Mouse (Mus musculus) heart, adult 2 months (tissue): ENCODE data around the gene Itga9. TPM values are rescaled to one million over a fixed set of nuclear protein-coding genes. Genes with fewer than 3 reads are reported as not detected.

Source experiments
- DNase-seq, 2 experiments: peaks; one replicate each; pipeline ENCODE4 v3.0.0; 2021
- H3K27ac ChIP-seq: fragments of 200-600 bp; 2 replicates; pipeline ENCODE4 v1.8.1; 2022
- H3K27me3 ChIP-seq: fragments of 200-500 bp; 2 replicates; pipeline ENCODE4 v1.6.1; 2012; ENCODE audit warnings: mild to moderate bottlenecking, low read length, inconsistent platforms, mixed read lengths; ENCODE audit not compliant: control insufficient read depth, insufficient read depth
- H3K36me3 ChIP-seq: fragments of 200-500 bp; 2 replicates; pipeline ENCODE4 v1.6.1; 2012; ENCODE audit warnings: low read length, inconsistent platforms; ENCODE audit not compliant: control insufficient read depth, insufficient read depth
- H3K4me1 ChIP-seq: fragments of 200-500 bp; 2 replicates; pipeline ENCODE4 v1.6.1; 2011; ENCODE audit warnings: low read length; ENCODE audit not compliant: control insufficient read depth, insufficient read depth
- H3K4me3 ChIP-seq: fragments of 200-600 bp; 2 replicates; pipeline ENCODE4 v1.8.1; 2022
- H3K79me2 ChIP-seq: fragments of 200-500 bp; replicated peaks from 2 replicates; pipeline ENCODE4 v1.6.1; 2012; ENCODE audit warnings: mild to moderate bottlenecking, inconsistent platforms, low read length, moderate library complexity, mixed read lengths; ENCODE audit not compliant: control insufficient read depth, insufficient read depth
- H3K9ac ChIP-seq: fragments of 200-500 bp; 2 replicates; pipeline ENCODE4 v1.6.1; 2012; ENCODE audit warnings: low read depth, mild to moderate bottlenecking, control low read depth, inconsistent platforms, low read length, mixed read lengths
- CTCF ChIP-seq: fragments of 200-600 bp; IDR thresholded peaks from 2 replicates; pipeline ENCODE4 v1.8.1; 2022; ENCODE audit warnings: antibody characterized with exemption, mild to moderate bottlenecking, moderate library complexity
- EP300 ChIP-seq: fragments of 200-500 bp; IDR thresholded peaks from 2 replicates; pipeline ENCODE4 v1.6.1; 2011; ENCODE audit warnings: low read depth, low read length, control low read depth; ENCODE audit not compliant: insufficient read depth
- POLR2A ChIP-seq: fragments of 200-500 bp; IDR thresholded peaks from 2 replicates; pipeline ENCODE4 v1.6.1; 2011; ENCODE audit warnings: mild to moderate bottlenecking, low read depth, low read length, control low read depth; ENCODE audit not compliant: insufficient read depth
- WGBS: fragments of 180-500 bp; shearing (Covaris S2); methylation state at CpG from one replicate; pipeline ENCODE4 v1.1.7; 2018; 5-methylcytosine and 5-hydroxymethylcytosine counted together
- intact Hi-C: fragments of 180-260 bp; cut with DNase I; formaldehyde crosslinking; loops from one replicate; pipeline ENCODE4 v1.15.1; 2025
- polyA plus RNA-seq: library from polyadenylated mRNA; depleted of rRNA; stranded (reverse); fragments of >200 nt; gene quantifications from 2 replicates; pipeline ENCODE4 v1.2.3, GENCODE M21; 2012
- total RNA-seq, 2 experiments: library from RNA; stranded (reverse); gene quantifications; 2 replicates each; pipeline ENCODE4 v1.2.3; 2021

The Itga9 gene
- total and polyA plus RNA-seq, 3 experiments, result 34.8 to 41.9 (median 35.3) TPM

DNA sequence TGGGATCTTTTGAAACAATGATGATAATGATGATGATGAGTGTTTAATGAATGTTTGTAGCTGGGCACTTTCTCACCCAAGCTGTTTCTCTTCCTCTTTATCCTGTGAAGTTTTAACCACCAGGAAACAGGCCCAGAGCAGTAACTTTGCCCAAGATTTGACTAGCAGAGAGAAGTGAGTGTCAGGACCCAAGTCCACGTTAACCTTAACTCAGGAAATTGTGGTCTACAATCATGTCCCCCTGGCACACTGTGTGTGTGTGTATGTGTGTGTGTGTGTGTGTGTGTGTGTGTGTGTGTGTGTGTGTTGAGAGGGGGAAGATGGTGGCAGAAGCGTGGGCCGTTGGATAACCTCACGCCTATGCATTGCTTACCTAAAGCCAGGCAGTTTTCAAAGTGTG is 120.1 kb downstream of the Itga9 start:
- Histone ChIP-seq H3K79me2 (no peaks in the 10 kb centered on the region), H3K27ac (no peak overlapping the region; the same call in 1 of the 2 replicates), H3K9ac (no peak overlapping the region), H3K27me3 (no peaks in the 10 kb centered on the region), H3K36me3 (peaks cover 16% of the 10 kb centered on the region), H3K4me3 (no peak overlapping the region), H3K4me1 (peaks cover 15% of the 10 kb centered on the region)
- intact Hi-C loops, result no loop called here
- WGBS, result 83% methylated on average over 4 of the region's 4 CpGs
- TF ChIP-seq EP300 (no peak), CTCF (no peak)
- DNase-seq, result no peak

DNA sequence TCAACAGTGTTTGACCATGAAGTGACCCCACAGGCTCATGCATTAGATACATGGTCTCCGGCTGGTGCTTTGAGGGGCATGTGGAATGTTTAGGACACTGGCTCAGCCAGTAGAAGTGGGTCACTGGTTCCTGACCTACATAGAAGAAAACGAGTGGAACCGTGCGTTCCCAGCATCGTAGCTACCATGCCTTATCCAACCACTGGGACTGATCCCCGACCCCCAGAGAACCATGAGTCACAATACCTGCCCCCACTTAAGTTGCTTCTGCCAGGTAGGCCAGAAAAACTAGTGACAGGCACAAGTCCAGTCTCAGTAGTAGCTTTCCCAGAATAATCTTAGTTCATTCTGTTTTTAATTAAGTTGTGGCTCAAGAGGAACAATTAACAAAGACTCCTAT is 121.8 kb downstream of the Itga9 start:
- Histone ChIP-seq H3K9ac (no peak overlapping the region), H3K4me3 (no peak overlapping the region), H3K4me1 (peaks cover 26% of the 10 kb centered on the region), H3K36me3 (peaks cover 15% of the 10 kb centered on the region), H3K27me3 (no peaks in the 10 kb centered on the region), H3K27ac (no peak overlapping the region), H3K79me2 (no peaks in the 10 kb centered on the region)
- no peak for DNase-seq
- WGBS, result 72% methylated on average over 6 of the region's 6 CpGs
- intact Hi-C loops, result no loop called here
- TF ChIP-seq EP300 (no peak), POLR2A (no peak)

DNA sequence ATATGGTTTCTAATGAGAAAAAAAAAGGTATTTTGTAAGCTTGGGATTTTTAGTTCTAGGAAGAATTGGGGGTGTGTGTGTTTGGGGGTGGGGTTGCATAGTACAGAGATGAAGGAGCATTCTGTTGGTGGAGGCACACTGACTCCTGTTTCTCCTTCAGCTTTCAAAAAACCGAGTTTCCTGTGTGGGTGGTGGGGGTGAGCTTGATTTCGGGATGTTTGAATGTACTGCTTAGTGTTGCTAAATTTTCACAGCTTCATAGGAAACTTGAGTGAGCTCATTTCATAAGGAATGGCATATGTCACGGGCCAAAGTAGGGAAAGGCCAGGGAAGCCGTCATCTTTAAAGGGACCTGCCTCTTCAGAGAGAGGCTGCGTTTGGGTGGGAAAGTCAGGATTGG is 122.5 kb downstream of the Itga9 start:
- intact Hi-C loops, result no loop called here
- H3K9ac ChIP-seq, result no peak overlapping the region
- WGBS, result 59% methylated on average over 5 of the region's 5 CpGs
- H3K79me2 ChIP-seq, result no peaks in the 10 kb centered on the region
- DNase-seq, result no peak
- H3K4me3 ChIP-seq, result no peak overlapping the region
- no peak for TF ChIP-seq POLR2A
- no peak for TF ChIP-seq CTCF
- TF ChIP-seq EP300, result no peak
- no peaks in the 10 kb centered on the region for H3K27me3 ChIP-seq
- H3K27ac ChIP-seq, result 0 out of 2 replicates have a peak overlapping the region, but pooled peaks have one; percentile 7
- H3K36me3 ChIP-seq, result peaks cover 15% of the 10 kb centered on the region
- peaks cover 27% of the 10 kb centered on the region for H3K4me1 ChIP-seq

DNA sequence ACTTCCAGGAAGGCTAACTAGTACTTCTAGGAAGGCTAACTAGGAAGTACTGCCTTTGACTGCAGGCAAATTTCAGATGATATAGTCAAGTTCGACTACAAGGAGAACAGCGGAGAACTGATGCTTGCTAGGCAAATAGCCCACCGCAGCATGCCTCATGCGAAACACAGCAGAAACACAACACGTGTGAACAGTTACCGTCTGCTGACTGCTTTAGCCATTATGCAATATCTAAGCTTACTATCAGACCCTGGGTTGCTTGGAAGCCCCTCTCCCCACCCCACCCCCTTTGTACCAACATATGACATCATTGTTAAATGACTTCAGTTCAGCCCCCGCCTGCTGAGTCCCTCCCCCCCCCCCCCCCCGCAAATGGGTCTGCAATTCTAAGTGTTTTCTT is 123.7 kb downstream of the Itga9 start:
- 76% methylated on average over 8 of the region's 8 CpGs for WGBS
- peak overlapping the region; percentile 93 for H3K27ac ChIP-seq
- intact Hi-C loops, result no loop called here

DNA sequence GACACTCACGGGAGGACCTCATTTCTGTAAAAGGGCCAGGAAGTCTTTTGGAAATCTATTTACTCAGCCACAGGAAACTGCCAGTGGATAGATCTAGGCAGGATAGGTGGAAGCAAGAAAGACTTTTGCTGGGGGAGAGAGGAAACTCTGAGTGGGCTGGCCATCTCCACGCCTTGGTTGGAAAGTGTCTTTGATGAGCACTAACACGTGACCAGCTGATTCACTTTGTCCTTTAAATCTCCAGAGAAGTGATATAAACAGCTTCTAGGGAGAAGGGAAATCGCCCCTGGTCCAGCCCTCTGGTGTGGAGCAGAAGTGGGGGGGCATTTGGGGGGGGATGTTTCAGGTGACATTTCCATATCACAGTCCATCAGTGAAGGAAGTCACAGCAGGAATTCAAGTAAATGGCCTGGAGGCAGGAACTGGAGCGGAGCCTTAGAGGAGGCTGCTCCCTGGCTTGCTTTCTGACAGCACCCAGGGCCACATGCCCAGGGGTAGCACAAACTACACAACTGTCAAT is 124.4 kb downstream of the Itga9 start:
- Histone ChIP-seq H3K36me3 (peaks cover 8% of the 10 kb centered on the region), H3K27ac (peak overlapping the region; percentile 93), H3K4me3 (no peak overlapping the region), H3K27me3 (no peaks in the 10 kb centered on the region), H3K9ac (no peak overlapping the region), H3K4me1 (peaks cover 25% of the 10 kb centered on the region), H3K79me2 (no peaks in the 10 kb centered on the region)
- TF ChIP-seq EP300 (peak; percentile 37; the same call in 1 of the 2 replicates), POLR2A (no peak)
- intact Hi-C loops, result no loop called here
- 28% methylated on average over 5 of the region's 5 CpGs for WGBS
- DNase-seq, result peak in 1 of 2 experiments; percentile 31

More for the DNA sequence above, 123.7 kb downstream of the Itga9 start:
- DNase-seq, result no peak
- Histone ChIP-seq H3K36me3 (peaks cover 8% of the 10 kb centered on the region), H3K79me2 (no peaks in the 10 kb centered on the region), H3K27me3 (no peaks in the 10 kb centered on the region), H3K4me3 (no peak overlapping the region), H3K4me1 (peaks cover 25% of the 10 kb centered on the region), H3K9ac (no peak overlapping the region)
- no peak for TF ChIP-seq POLR2A
- TF ChIP-seq EP300, result no peak
- no peak for TF ChIP-seq CTCF

DNA sequence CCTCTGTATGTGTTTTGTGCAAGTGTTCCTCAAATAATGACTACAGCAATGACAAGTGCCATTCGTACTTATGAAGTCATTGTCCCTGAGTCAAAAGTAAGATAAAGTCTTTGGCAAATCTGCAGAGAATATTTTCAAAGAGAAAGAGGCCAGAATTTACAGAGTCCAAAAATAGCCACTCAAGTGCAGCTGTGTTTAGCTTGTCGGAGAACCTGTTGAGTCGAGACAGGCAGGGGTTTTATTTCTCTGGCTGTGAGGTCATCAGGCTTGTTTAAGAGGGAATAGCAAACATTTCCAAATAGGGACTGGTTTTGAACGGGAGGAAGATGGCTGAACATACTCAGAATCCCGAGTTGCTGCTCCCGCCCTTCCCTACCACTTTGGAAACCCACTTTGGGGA is 125.2 kb downstream of the Itga9 start:
- Histone ChIP-seq H3K9ac (0 out of 2 replicates have a peak overlapping the region, but pooled peaks have one; percentile 6), H3K36me3 (peaks cover 8% of the 10 kb centered on the region), H3K4me1 (peaks cover 25% of the 10 kb centered on the region)

More for the DNA sequence above, 125.2 kb downstream of the Itga9 start:
- DNase-seq, result peak in 1 of 2 experiments; percentile 33
- 23% methylated on average over 6 of the region's 6 CpGs for WGBS
- Histone ChIP-seq H3K4me3 (no peak overlapping the region), H3K79me2 (no peaks in the 10 kb centered on the region), H3K27me3 (no peaks in the 10 kb centered on the region), H3K27ac (peak overlapping the region; percentile 93)
- intact Hi-C loops, result no loop called here
- TF ChIP-seq EP300, result no peak
- peak; percentile 25; the same call in 1 of the 2 replicates for TF ChIP-seq POLR2A
- TF ChIP-seq CTCF, result no peak
